Mouse (Mus musculus): ENCODE results near the gene Tm6sf1.

The Tm6sf1 gene

GRCm38 (mm10) chr7:81885128-81885527 is 26.3 kb downstream of the Tm6sf1 start:
- no peak for DNase-seq (ENCODE audit: low read depth)

- DNase-seq (ENCODE audit: low read depth), result no peak
These were observed 40.6 kb downstream of the Tm6sf1 start for GRCm38 (mm10) chr7:81899361-81899760.

GRCm38 (mm10) chr7:81904094-81904493 is 45.3 kb downstream of the Tm6sf1 start:
- DNase-seq (ENCODE audit: low read depth), result no peak

- no peak for DNase-seq (ENCODE audit: low read depth)
These were observed 46.1 kb downstream of the Tm6sf1 start for GRCm38 (mm10) chr7:81904926-81905325.

GRCm38 (mm10) chr7:81918316-81918715 is 59.5 kb downstream of the Tm6sf1 start:
- peak; percentile 23 for DNase-seq (ENCODE audit: low read depth)

- DNase-seq (ENCODE audit: low read depth), result no peak
These were observed 61.5 kb downstream of the Tm6sf1 start for GRCm38 (mm10) chr7:81920314-81920713.

- no peak for DNase-seq (ENCODE audit: low read depth)
These were observed 62.7 kb downstream of the Tm6sf1 start for GRCm38 (mm10) chr7:81921379-81921952.

GRCm38 (mm10) chr7:81928998-81929397 is 70.2 kb downstream of the Tm6sf1 start:
- DNase-seq (ENCODE audit: low read depth), result no peak

- no peak for DNase-seq (ENCODE audit: low read depth)
These were observed 73.8 kb downstream of the Tm6sf1 start for GRCm38 (mm10) chr7:81932521-81933045.

GRCm38 (mm10) chr7:81933061-81933600 is 74.3 kb downstream of the Tm6sf1 start:
- no peak for DNase-seq (ENCODE audit: low read depth)

- DNase-seq (ENCODE audit: low read depth), result no peak
These were observed 74.9 kb downstream of the Tm6sf1 start for GRCm38 (mm10) chr7:81933601-81934266.

Measured in fibroblast of lung, adult 2 months (primary cell).